Mouse (Mus musculus) midbrain, embryonic 12.5 days (tissue): ENCODE data around the gene Ankdd1a. TPM values are rescaled to one million over a fixed set of nuclear protein-coding genes. Genes with fewer than 3 reads are reported as not detected.

Experiments
- ATAC-seq: fragments of 200-750 bp; cut with Nextera tagmentation; 2 replicates; pipeline ENCODE4 v1.8.0; 2017; ENCODE audit warnings: low read depth, moderate TSS enrichment, moderate library complexity; ENCODE audit not compliant: low FRiP score
- H3K27ac ChIP-seq: fragments of 300-500 bp; sonication (generic); replicated peaks from 2 replicates; pipeline ENCODE4 v1.5.1; 2016; ENCODE audit warnings: mild to moderate bottlenecking
- H3K27me3 ChIP-seq: fragments of 300-500 bp; sonication (generic); 2 replicates; pipeline ENCODE4 v1.6.1; 2016; ENCODE audit warnings: mild to moderate bottlenecking
- H3K36me3 ChIP-seq: fragments of 300-500 bp; sonication (generic); 2 replicates; pipeline ENCODE4 v1.6.1; 2016
- H3K4me1 ChIP-seq: fragments of 300-500 bp; sonication (generic); 2 replicates; pipeline ENCODE4 v1.6.1; 2016
- H3K4me2 ChIP-seq: fragments of 300-500 bp; sonication (generic); replicated peaks from 2 replicates; pipeline ENCODE4 v1.6.1; 2016; ENCODE audit warnings: mild to moderate bottlenecking, moderate library complexity
- H3K4me3 ChIP-seq: fragments of 300-500 bp; sonication (generic); 2 replicates; pipeline ENCODE4 v1.5.1; 2016; ENCODE audit warnings: mild to moderate bottlenecking
- H3K9ac ChIP-seq: fragments of 300-500 bp; sonication (generic); replicated peaks from 2 replicates; pipeline ENCODE4 v1.6.1; 2016; ENCODE audit warnings: mild to moderate bottlenecking, moderate library complexity
- H3K9me3 ChIP-seq: fragments of 300-500 bp; sonication (generic); 2 replicates; pipeline ENCODE4 v1.6.1; 2016; ENCODE audit warnings: mild to moderate bottlenecking
- WGBS: fragments of 180-500 bp; shearing (Covaris S2); methylation state at CpG from one replicate; pipeline ENCODE4 v1.1.7; 2016; 5-methylcytosine and 5-hydroxymethylcytosine counted together
- polyA plus RNA-seq: library from polyadenylated mRNA; unstranded; fragments of >200 nt; fragmentation: Nextera tagmentation; extraction: Ambion mirVana; gene quantifications from 2 replicates; pipeline ENCODE4 v1.2.1, GENCODE M21; 2016

Ankdd1a gene
- polyA plus RNA-seq, 1 experiment from 2014 or later = 0.24 TPM

DNA sequence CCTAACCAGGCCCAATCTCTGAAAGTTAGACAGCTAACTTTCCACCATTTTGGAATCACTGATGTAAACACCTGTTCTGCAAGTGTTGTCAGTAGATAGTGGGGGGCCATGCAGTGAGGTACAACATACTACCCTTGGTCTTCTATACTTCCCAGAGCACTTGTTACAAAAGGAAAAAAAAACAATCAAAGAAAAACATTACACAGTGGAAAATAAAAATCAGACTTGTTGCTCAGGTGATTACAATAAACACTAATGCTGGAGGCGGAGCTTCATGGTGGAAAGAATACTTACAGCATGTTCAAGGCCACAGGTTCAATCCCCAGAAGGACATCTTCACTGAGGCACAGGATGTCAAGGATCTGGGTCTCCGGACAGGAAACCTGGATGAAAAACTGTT, 32.7 kb upstream of the Ankdd1a start:
- H3K9me3 ChIP-seq = no peaks in the 10 kb centered on the region
- no peak for ATAC-seq
- WGBS = 94% methylated on average over 2 of the region's 2 CpGs
- H3K4me3 ChIP-seq = no peak overlapping the region
- H3K4me2 ChIP-seq = no peak overlapping the region
- H3K9ac ChIP-seq = no peak overlapping the region
- H3K27me3 ChIP-seq = no peaks in the 10 kb centered on the region
- peaks cover 27% of the 10 kb centered on the region for H3K4me1 ChIP-seq
- H3K36me3 ChIP-seq = peaks cover 24% of the 10 kb centered on the region
- no peak overlapping the region for H3K27ac ChIP-seq

GRCm38 (mm10) chr9:65552141-65552540, 32.1 kb upstream of the Ankdd1a start:
- H3K4me2 ChIP-seq = no peak overlapping the region
- no peaks in the 10 kb centered on the region for H3K9me3 ChIP-seq
- H3K36me3 ChIP-seq = peaks cover 19% of the 10 kb centered on the region
- H3K27me3 ChIP-seq = no peaks in the 10 kb centered on the region
- ATAC-seq = no peak
- H3K4me3 ChIP-seq = no peak overlapping the region
- H3K27ac ChIP-seq = no peak overlapping the region
- H3K9ac ChIP-seq = no peak overlapping the region
- WGBS = 92% methylated on average over 5 of the region's 5 CpGs
- H3K4me1 ChIP-seq = peaks cover 27% of the 10 kb centered on the region

GRCm38 (mm10) chr9:65551035-65551434, 31.0 kb upstream of the Ankdd1a start:
- ATAC-seq = no peak
- H3K9ac ChIP-seq = 0 out of 2 replicates have a peak overlapping the region, but pooled peaks have one; percentile 24
- H3K36me3 ChIP-seq = peaks cover 8% of the 10 kb centered on the region
- no peaks in the 10 kb centered on the region for H3K9me3 ChIP-seq
- no peak overlapping the region for H3K4me2 ChIP-seq
- WGBS = 52% methylated on average over 5 of the region's 5 CpGs
- no peak overlapping the region for H3K4me3 ChIP-seq
- peak overlapping the region; percentile 39 for H3K27ac ChIP-seq
- H3K4me1 ChIP-seq = peaks cover 27% of the 10 kb centered on the region
- no peaks in the 10 kb centered on the region for H3K27me3 ChIP-seq

- Histone ChIP-seq H3K4me2 (no peak overlapping the region), H3K27me3 (no peaks in the 10 kb centered on the region), H3K36me3 (no peaks in the 10 kb centered on the region), H3K4me3 (no peak overlapping the region), H3K9ac (0 out of 2 replicates have a peak overlapping the region, but pooled peaks have one; percentile 24), H3K27ac (peak overlapping the region; percentile 39; the same call in 1 of the 2 replicates), H3K9me3 (no peaks in the 10 kb centered on the region), H3K4me1 (peaks cover 25% of the 10 kb centered on the region)
- WGBS = 31% methylated on average over 7 of the region's 7 CpGs
- ATAC-seq = no peak
Observed at GRCm38 (mm10) chr9:65550079-65550831, 30.3 kb upstream of the Ankdd1a start.

DNA sequence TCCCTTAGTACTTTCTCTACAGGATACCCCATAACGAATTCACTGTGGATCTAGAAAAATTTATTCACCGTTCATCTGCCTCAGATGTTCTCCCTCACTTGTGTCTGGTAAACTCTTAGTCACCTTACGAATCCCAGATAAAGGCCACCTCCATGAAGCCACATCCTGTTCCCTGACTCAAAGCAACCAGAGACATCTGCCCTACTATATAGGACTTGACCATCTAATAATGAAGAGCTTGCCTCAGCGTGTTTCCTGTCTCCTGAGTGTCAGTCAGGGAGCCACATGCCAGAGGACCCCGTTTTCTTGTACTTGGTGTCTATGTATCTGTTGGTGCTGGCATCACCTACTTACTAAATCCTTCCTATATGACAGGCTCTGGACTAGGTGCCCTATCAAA, 29.6 kb upstream of the Ankdd1a start:
- H3K9me3 ChIP-seq = no peaks in the 10 kb centered on the region
- no peak overlapping the region for H3K4me2 ChIP-seq
- no peak overlapping the region for H3K9ac ChIP-seq
- no peaks in the 10 kb centered on the region for H3K36me3 ChIP-seq
- 84% methylated on average over 5 of the region's 5 CpGs for WGBS
- ATAC-seq = no peak
- H3K4me1 ChIP-seq = peaks cover 19% of the 10 kb centered on the region
- no peak overlapping the region for H3K27ac ChIP-seq
- no peaks in the 10 kb centered on the region for H3K27me3 ChIP-seq
- no peak overlapping the region for H3K4me3 ChIP-seq

DNA sequence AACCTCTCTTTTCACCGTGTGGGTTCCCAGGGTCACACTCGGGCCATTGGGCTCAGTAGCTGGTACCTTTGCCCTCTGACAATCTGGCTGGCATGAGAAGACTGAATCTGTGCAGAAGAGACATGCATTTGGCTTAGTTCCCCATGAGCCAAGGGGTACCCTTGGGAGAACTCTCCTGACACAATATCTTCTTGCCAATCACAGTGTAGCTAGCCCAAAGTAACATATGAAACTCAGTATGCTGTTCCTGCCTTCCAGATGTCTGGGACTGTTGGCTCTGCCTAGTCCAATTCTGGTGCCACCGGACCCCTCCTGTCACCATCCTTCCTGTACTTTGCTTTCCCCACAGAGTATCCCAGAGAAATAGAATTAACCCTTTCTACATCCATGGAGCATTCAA, 29.1 kb upstream of the Ankdd1a start:
- Histone ChIP-seq H3K36me3 (no peaks in the 10 kb centered on the region), H3K27ac (no peak overlapping the region), H3K27me3 (no peaks in the 10 kb centered on the region), H3K4me3 (no peak overlapping the region), H3K4me2 (no peak overlapping the region), H3K9ac (no peak overlapping the region), H3K4me1 (peaks cover 18% of the 10 kb centered on the region), H3K9me3 (no peaks in the 10 kb centered on the region)
- 85% methylated on average over 3 of the region's 3 CpGs for WGBS
- ATAC-seq = no peak

DNA sequence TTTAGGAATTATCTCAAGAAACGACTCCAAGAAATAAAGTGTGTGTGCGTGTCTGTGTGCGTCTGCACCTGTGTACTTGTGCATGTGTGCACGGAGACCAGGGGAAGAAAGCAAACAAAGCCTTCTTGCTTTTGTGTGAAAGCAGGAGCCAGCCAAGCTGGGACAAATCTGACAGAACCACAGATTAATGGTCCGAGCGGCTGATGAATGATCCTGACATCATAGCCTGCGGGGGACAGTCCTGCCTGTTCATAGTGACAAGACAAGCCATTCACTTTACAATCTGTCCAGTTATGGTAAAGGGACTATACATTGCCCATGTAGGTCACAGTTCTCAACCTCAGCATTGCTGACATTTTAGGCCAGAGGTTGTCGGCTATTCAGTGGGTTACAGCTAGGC, 28.3 kb upstream of the Ankdd1a start:
- no peak overlapping the region for H3K4me3 ChIP-seq
- WGBS = 73% methylated on average over 8 of the region's 8 CpGs
- no peaks in the 10 kb centered on the region for H3K9me3 ChIP-seq
- H3K27ac ChIP-seq = no peak overlapping the region
- H3K27me3 ChIP-seq = no peaks in the 10 kb centered on the region
- H3K4me1 ChIP-seq = peaks cover 18% of the 10 kb centered on the region
- no peak overlapping the region for H3K4me2 ChIP-seq
- H3K36me3 ChIP-seq = no peaks in the 10 kb centered on the region
- no peak overlapping the region for H3K9ac ChIP-seq
- no peak for ATAC-seq

- Histone ChIP-seq H3K27me3 (no peaks in the 10 kb centered on the region), H3K27ac (no peak overlapping the region), H3K9ac (no peak overlapping the region), H3K4me3 (no peak overlapping the region), H3K4me1 (peaks cover 18% of the 10 kb centered on the region), H3K4me2 (no peak overlapping the region), H3K9me3 (no peaks in the 10 kb centered on the region), H3K36me3 (no peaks in the 10 kb centered on the region)
- WGBS = 80% methylated on average over 4 of the region's 4 CpGs
- no peak for ATAC-seq
Observed at GRCm38 (mm10) chr9:65547844-65548243, 27.9 kb upstream of the Ankdd1a start.

GRCm38 (mm10) chr9:65547111-65547510, 27.1 kb upstream of the Ankdd1a start:
- Histone ChIP-seq H3K4me3 (no peak overlapping the region), H3K4me1 (peaks cover 18% of the 10 kb centered on the region), H3K27ac (no peak overlapping the region), H3K9me3 (no peaks in the 10 kb centered on the region), H3K4me2 (no peak overlapping the region), H3K36me3 (no peaks in the 10 kb centered on the region), H3K27me3 (no peaks in the 10 kb centered on the region), H3K9ac (no peak overlapping the region)
- WGBS = 91% methylated on average over 5 of the region's 5 CpGs
- no peak for ATAC-seq

DNA sequence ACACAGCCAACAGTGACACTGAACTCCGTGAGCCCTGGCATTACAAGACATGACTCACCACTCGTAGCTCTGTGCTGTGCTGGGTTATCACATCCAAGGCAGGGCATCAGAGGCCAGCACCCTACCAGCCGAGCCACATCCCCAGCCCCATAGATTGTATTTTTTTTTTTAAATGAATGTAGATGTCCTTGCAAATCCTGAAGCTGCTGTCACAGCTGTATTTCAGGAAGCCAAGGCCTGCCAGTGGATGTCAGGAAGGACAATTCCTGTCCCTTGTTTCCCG, 26.4 kb upstream of the Ankdd1a start:
- H3K9ac ChIP-seq = no peak overlapping the region
- no peak overlapping the region for H3K4me2 ChIP-seq
- no peaks in the 10 kb centered on the region for H3K27me3 ChIP-seq
- H3K4me1 ChIP-seq = peaks cover 18% of the 10 kb centered on the region
- WGBS = 65% methylated on average over 4 of the region's 4 CpGs
- no peaks in the 10 kb centered on the region for H3K36me3 ChIP-seq
- ATAC-seq = no peak
- H3K4me3 ChIP-seq = no peak overlapping the region
- no peak overlapping the region for H3K27ac ChIP-seq
- H3K9me3 ChIP-seq = no peaks in the 10 kb centered on the region

GRCm38 (mm10) chr9:65545635-65546412, 25.8 kb upstream of the Ankdd1a start:
- H3K27ac ChIP-seq = no peak overlapping the region
- 71% methylated on average over 10 of the region's 10 CpGs for WGBS
- peaks cover 14% of the 10 kb centered on the region for H3K4me1 ChIP-seq
- ATAC-seq = no peak
- no peaks in the 10 kb centered on the region for H3K27me3 ChIP-seq
- no peaks in the 10 kb centered on the region for H3K36me3 ChIP-seq
- no peak overlapping the region for H3K9ac ChIP-seq
- H3K4me2 ChIP-seq = no peak overlapping the region
- H3K9me3 ChIP-seq = no peaks in the 10 kb centered on the region
- no peak overlapping the region for H3K4me3 ChIP-seq

GRCm38 (mm10) chr9:65542111-65542524, 22.1 kb upstream of the Ankdd1a start:
- 90% methylated on average over 7 of the region's 7 CpGs for WGBS

More at GRCm38 (mm10) chr9:65542111-65542524, 22.1 kb upstream of the Ankdd1a start:
- Histone ChIP-seq H3K4me3 (no peak overlapping the region), H3K27me3 (no peaks in the 10 kb centered on the region), H3K4me1 (no peaks in the 10 kb centered on the region; the same call in 1 of the 2 replicates), H3K27ac (no peak overlapping the region), H3K4me2 (no peak overlapping the region), H3K36me3 (no peaks in the 10 kb centered on the region), H3K9me3 (no peaks in the 10 kb centered on the region), H3K9ac (no peak overlapping the region)
- no peak for ATAC-seq
